Mouse (Mus musculus) kidney, embryonic 16.5 days (tissue): ENCODE results near the gene Fam126a. TPM values are rescaled to one million over a fixed set of nuclear protein-coding genes. Genes with fewer than 3 reads are reported as not detected.

ENCODE experiments used
- ATAC-seq: fragments of 200-750 bp; cut with Nextera tagmentation; 2 replicates; pipeline ENCODE4 v1.8.0; 2017; ENCODE audit warnings: moderate TSS enrichment; ENCODE audit not compliant: low FRiP score, low TSS enrichment
- H3K27ac ChIP-seq: fragments of 300-500 bp; sonication (generic); 2 replicates; pipeline ENCODE4 v1.5.1; 2014; ENCODE audit warnings: low read length
- H3K27me3 ChIP-seq: fragments of 300-500 bp; sonication (generic); 2 replicates; pipeline ENCODE4 v1.6.1; 2014; ENCODE audit warnings: low read length, control low read depth, mixed read lengths; ENCODE audit not compliant: insufficient read depth
- H3K36me3 ChIP-seq: fragments of 300-500 bp; sonication (generic); 2 replicates; pipeline ENCODE4 v1.6.1; 2014; ENCODE audit warnings: low read length, control low read depth, mixed read lengths; ENCODE audit not compliant: insufficient read depth
- H3K4me1 ChIP-seq: fragments of 300-500 bp; sonication (generic); 2 replicates; pipeline ENCODE4 v1.6.1; 2014; ENCODE audit warnings: low read length, control low read depth, mixed read lengths; ENCODE audit not compliant: insufficient read depth
- H3K4me2 ChIP-seq: fragments of 300-500 bp; sonication (generic); replicated peaks from 2 replicates; pipeline ENCODE4 v1.6.1; 2014; ENCODE audit warnings: low read depth, low read length
- H3K4me3 ChIP-seq: fragments of 300-500 bp; sonication (generic); 2 replicates; pipeline ENCODE4 v1.5.1; 2014; ENCODE audit warnings: mild to moderate bottlenecking, low read length
- H3K9ac ChIP-seq: fragments of 300-500 bp; sonication (generic); replicated peaks from 2 replicates; pipeline ENCODE4 v1.6.1; 2014; ENCODE audit warnings: low read length
- H3K9me3 ChIP-seq: fragments of 300-500 bp; sonication (generic); 2 replicates; pipeline ENCODE4 v1.6.1; 2016; ENCODE audit warnings: low read length, control low read depth
- WGBS: fragments of 180-500 bp; shearing (Covaris S2); extraction: QIAGEN DNeasy Blood & Tissue Kit; methylation state at CpG from one replicate; pipeline ENCODE4 v1.1.7; 2014; 5-methylcytosine and 5-hydroxymethylcytosine counted together
- polyA plus RNA-seq: library from polyadenylated mRNA; unstranded; fragments of >200 nt; fragmentation: Nextera tagmentation; extraction: Ambion mirVana; gene quantifications from 2 replicates; pipeline ENCODE4 v1.2.1, GENCODE M21; 2015

Fam126a gene
- polyA plus RNA-seq: 22.4 and 23.9 TPM in 2 replicates

DNA sequence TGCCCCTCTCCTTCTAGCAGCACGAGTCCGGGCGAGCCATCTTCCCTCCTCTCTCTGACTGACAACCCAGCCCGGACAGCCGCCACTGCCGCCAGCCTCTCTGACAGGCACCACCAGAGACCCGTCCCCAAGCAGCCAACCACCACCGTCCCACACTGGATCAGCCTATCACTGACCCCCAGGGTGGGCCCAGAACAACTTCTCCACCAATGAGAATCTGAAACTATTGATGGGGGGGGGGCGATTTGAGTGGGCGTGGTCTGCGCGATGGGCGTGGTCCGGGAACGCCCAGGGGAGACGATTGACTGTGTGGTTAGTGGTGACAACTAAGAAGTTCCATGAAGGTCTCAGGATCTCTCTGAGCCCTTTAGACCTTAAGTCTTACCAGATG lies at the start of gene Fam126a:
Gene Fam126a, minus strand, starts transcription at position 112 of the 391 bp plus-strand sequence.
- peak within 1 kb of the TSS; percentile 93 for H3K4me3 ChIP-seq
- H3K4me2 ChIP-seq: peak within 1 kb of the TSS; percentile 94
- peak within 1 kb of the TSS; percentile 86 for H3K9ac ChIP-seq
- H3K27ac ChIP-seq: peak within 1 kb of the TSS; percentile 65
- 0 out of 2 replicates have a peak, but pooled peaks cover 2% of the 10 kb centered on the region for H3K4me1 ChIP-seq
- ATAC-seq: peak; percentile 100
- WGBS: under 1% methylated on average over 12 of the region's 16 CpGs
- H3K9me3 ChIP-seq: no peaks in the 10 kb centered on the region
- H3K36me3 ChIP-seq: no peaks in the 10 kb centered on the region
- H3K27me3 ChIP-seq: no peaks in the 10 kb centered on the region

DNA sequence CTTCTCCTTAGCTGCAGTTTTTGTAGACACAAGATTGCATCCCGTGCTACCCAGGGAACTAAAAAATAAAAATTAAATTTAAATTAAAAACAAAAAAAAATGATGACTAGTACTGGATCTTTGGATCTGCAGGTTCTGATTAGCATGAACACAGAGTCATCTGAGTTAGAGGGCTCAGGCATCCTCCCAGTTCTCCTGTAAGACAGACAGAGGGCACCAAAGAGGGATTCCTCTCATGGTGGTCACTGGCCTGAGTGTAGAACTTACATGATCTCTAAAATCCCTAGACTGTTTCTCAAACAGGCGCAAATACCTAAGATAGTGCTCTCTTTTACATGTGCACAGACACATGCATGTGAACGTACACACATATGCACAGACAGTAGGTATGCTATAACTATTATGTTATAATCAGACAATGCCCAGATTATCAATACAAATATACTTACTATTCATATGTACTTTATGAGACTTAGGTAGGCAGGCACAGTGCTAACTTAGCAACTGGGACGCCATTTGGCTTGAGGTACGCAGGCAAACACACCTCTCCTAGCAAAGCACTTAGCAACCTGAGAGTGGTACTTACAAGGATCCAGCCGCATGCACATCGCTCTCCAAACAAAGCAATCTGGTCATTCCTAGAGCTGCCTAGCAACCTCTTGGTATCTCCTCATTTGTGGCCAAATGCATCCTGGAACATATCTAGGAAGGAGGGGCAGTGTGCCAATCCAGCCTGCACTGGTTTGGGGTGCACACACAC lies 48.1 kb upstream of the Fam126a start:
- ATAC-seq: no peak
- peaks cover 8% of the 10 kb centered on the region; the same call in 1 of the 2 replicates for H3K4me1 ChIP-seq
- H3K36me3 ChIP-seq: no peaks in the 10 kb centered on the region
- WGBS: 87% methylated on average over 7 of the region's 7 CpGs
- no peaks in the 10 kb centered on the region for H3K9me3 ChIP-seq
- no peak overlapping the region for H3K4me2 ChIP-seq
- H3K9ac ChIP-seq: no peak overlapping the region
- H3K27ac ChIP-seq: no peak overlapping the region
- H3K27me3 ChIP-seq: no peaks in the 10 kb centered on the region
- no peak overlapping the region for H3K4me3 ChIP-seq

DNA sequence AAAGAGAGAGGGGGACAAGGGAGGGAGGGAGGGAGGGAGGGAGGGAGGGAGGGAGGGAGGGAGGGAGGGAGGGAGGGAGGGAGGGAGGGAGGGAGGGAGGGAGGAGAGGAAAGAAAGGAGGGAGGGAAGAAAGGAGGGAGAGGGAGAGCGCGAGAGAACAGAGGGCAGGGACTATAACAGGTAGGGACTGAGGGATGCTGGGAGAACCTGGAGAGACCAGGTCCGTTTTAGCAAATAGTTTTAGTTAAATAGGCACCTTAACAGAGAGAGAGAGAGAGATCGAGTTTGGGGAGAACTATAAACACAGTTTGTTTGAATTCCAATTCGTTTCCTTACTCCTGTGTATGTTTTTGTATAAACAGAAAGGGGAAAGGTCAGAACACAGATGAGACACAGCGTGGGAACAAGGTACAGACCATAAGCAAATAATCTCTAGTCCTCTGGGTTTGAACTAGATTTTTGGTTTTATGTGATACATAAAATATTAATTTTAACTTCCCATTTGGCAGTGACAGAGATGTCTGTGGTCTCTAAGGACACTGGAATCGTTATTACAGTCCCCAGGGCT lies 47.3 kb upstream of the Fam126a start:
- no peaks in the 10 kb centered on the region for H3K27me3 ChIP-seq
- 16% methylated on average over 7 of the region's 7 CpGs for WGBS
- peak overlapping the region; percentile 31; the same call in 1 of the 2 replicates for H3K4me3 ChIP-seq
- H3K4me2 ChIP-seq: peak overlapping the region; percentile 49
- peaks cover 8% of the 10 kb centered on the region; the same call in 1 of the 2 replicates for H3K4me1 ChIP-seq
- no peak overlapping the region for H3K27ac ChIP-seq
- ATAC-seq: no peak
- no peaks in the 10 kb centered on the region for H3K9me3 ChIP-seq
- no peaks in the 10 kb centered on the region for H3K36me3 ChIP-seq
- peak overlapping the region; percentile 43; the same call in 1 of the 2 replicates for H3K9ac ChIP-seq

DNA sequence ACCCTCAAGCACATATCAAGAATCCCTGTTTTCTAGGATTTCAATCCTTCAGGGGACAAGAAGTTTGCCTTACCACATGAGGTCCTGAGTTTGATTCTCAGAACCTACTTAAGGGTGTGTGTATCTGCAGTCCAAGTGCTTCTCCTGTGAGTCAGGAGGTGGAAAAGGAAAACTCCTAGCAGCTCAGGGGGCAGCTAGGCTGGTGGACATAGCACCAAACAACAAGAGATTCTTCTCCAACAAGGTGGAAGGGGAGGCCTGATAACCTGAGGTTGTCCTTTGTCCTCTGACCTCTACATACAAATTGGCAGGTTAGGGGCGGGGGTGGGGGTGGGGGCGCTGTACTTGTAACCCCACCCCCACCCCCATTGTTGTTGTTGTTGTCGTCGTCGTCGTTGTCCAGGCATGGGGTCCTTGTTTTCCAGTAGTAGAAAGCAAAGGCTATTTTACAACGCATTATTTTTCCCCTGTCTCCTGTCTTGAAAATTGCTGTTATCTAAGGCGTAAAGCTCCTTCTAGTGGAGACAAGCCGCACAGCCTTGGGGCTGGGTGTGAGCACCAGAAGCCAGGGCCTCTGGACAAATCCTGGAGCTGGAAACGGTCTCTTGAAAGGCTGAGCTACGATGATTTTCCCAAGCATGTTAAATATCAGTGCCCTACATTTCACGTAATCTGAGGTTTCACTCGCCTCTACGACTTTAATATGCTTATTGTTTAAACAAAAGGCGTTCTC lies 46.7 kb upstream of the Fam126a start:
- peak overlapping the region; percentile 49 for H3K4me2 ChIP-seq
- H3K4me3 ChIP-seq: peak overlapping the region; percentile 31
- no peaks in the 10 kb centered on the region for H3K9me3 ChIP-seq
- H3K27me3 ChIP-seq: no peaks in the 10 kb centered on the region
- peak; percentile 88 for ATAC-seq
- H3K36me3 ChIP-seq: no peaks in the 10 kb centered on the region
- WGBS: 4% methylated on average over 14 of the region's 15 CpGs
- H3K4me1 ChIP-seq: peaks cover 8% of the 10 kb centered on the region; the same call in 1 of the 2 replicates
- H3K27ac ChIP-seq: no peak overlapping the region
- H3K9ac ChIP-seq: peak overlapping the region; percentile 43

- Histone ChIP-seq H3K4me1 (peaks cover 4% of the 10 kb centered on the region; the same call in 1 of the 2 replicates), H3K4me2 (no peak overlapping the region), H3K9ac (no peak overlapping the region), H3K27me3 (no peaks in the 10 kb centered on the region), H3K27ac (no peak overlapping the region), H3K36me3 (no peaks in the 10 kb centered on the region), H3K4me3 (no peak overlapping the region), H3K9me3 (no peaks in the 10 kb centered on the region)
- 71% methylated on average over 6 of the region's 6 CpGs for WGBS
- ATAC-seq: no peak
Observed at GRCm38 (mm10) chr5:24072031-24072430, 41.5 kb upstream of the Fam126a start.

GRCm38 (mm10) chr5:24068955-24069354 lies 38.5 kb upstream of the Fam126a start:
- Histone ChIP-seq H3K4me3 (no peak overlapping the region), H3K36me3 (no peaks in the 10 kb centered on the region)
- 80% methylated on average over 6 of the region's 6 CpGs for WGBS

GRCm38 (mm10) chr5:24063545-24063944 lies 33.1 kb upstream of the Fam126a start:
- Histone ChIP-seq H3K27me3 (no peaks in the 10 kb centered on the region), H3K4me2 (no peak overlapping the region), H3K9me3 (no peaks in the 10 kb centered on the region), H3K27ac (no peak overlapping the region), H3K4me3 (no peak overlapping the region), H3K36me3 (no peaks in the 10 kb centered on the region), H3K9ac (no peak overlapping the region), H3K4me1 (no peaks in the 10 kb centered on the region)
- ATAC-seq: no peak
- WGBS: 67% methylated on average over 4 of the region's 4 CpGs

More at GRCm38 (mm10) chr5:24068955-24069354, 38.5 kb upstream of the Fam126a start:
- H3K27me3 ChIP-seq: no peaks in the 10 kb centered on the region
- H3K4me2 ChIP-seq: no peak overlapping the region
- no peaks in the 10 kb centered on the region for H3K9me3 ChIP-seq
- no peak overlapping the region for H3K27ac ChIP-seq
- no peak for ATAC-seq
- H3K4me1 ChIP-seq: no peaks in the 10 kb centered on the region
- H3K9ac ChIP-seq: no peak overlapping the region

DNA sequence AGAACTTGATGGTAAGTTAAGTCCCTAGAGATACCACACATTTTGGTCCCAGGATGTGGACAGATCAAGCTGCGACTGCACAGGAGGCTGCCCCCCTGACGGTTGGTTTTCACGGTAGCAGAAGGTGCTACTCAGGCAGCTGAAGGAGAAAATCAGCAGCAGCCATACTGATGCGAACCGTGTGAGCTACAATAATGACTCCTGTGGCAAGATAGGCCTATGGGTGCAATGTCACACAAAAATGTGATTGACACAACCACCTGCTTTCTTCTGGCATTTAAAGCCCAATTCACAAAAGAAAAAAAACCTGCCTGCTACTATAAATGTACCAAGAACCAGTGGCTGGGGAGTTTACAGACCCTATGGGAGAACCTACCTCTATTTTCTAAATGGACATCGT lies 32.5 kb upstream of the Fam126a start:
- 81% methylated on average over 6 of the region's 6 CpGs for WGBS
- no peak for ATAC-seq

DNA sequence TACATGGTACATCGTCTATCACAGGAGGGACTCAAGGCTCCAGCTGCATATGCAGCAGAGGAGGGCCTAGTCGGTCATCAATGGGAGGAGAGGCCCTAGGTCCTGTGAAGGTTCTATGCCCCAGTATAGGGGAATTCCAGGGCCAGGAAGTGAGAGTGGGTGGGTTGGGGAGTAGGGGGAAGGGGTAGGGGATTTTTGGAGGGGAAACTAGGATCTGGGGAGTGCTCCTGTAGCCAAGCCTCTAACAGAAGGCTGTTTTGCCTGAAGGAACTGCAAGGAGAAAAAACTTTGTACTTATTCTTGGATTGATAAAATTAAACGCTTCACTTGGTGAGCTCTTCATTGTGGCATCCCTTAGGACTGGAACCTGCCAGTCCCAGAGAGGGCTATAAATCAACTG lies 30.5 kb upstream of the Fam126a start:
- no peaks in the 10 kb centered on the region for H3K36me3 ChIP-seq
- no peak overlapping the region for H3K9ac ChIP-seq
- no peak overlapping the region for H3K4me2 ChIP-seq
- 0 out of 2 replicates have a peak, but pooled peaks cover 5% of the 10 kb centered on the region for H3K9me3 ChIP-seq
- 53% methylated on average over 3 of the region's 3 CpGs for WGBS
- no peak for ATAC-seq
- H3K27me3 ChIP-seq: no peaks in the 10 kb centered on the region
- H3K4me1 ChIP-seq: no peaks in the 10 kb centered on the region
- H3K4me3 ChIP-seq: no peak overlapping the region
- H3K27ac ChIP-seq: no peak overlapping the region

More for the DNA sequence above, 32.5 kb upstream of the Fam126a start:
- Histone ChIP-seq H3K27me3 (no peaks in the 10 kb centered on the region), H3K36me3 (no peaks in the 10 kb centered on the region), H3K4me3 (no peak overlapping the region), H3K9me3 (no peaks in the 10 kb centered on the region), H3K27ac (no peak overlapping the region), H3K9ac (no peak overlapping the region), H3K4me1 (no peaks in the 10 kb centered on the region), H3K4me2 (no peak overlapping the region)
